Mouse (Mus musculus): Measurements from ENCODE around the gene Asb11.

GRCm38 (mm10) chrX:164419955-164420354 is 16.8 kb upstream of the Asb11 start:
- no peak for TF ChIP-seq CTCF (IDR thresholded peaks at IDR 0.05; ENCODE audit: low read depth)
- no peak for TF ChIP-seq EP300 (optimal IDR thresholded peaks at IDR 0.05)

Data from stomach, postnatal 0 days (tissue).